Mouse (Mus musculus) ES-E14 (cell line): ENCODE data around the gene Nptx1. TPM values are rescaled to one million over a fixed set of nuclear protein-coding genes. Genes with fewer than 3 reads are reported as not detected.

ENCODE experiments used
- DNase-seq: peaks from one replicate; pipeline ENCODE4 v3.0.0-alpha.2; 2013; ENCODE audit warnings: low read depth, low spot score
- H3K27ac ChIP-seq: 2 replicates; pipeline ENCODE4 v1.5.1; 2012; ENCODE audit warnings: low read depth, mild to moderate bottlenecking, low read length, moderate library complexity, mixed read lengths; ENCODE audit not compliant: poor library complexity, insufficient read depth, severe bottlenecking
- H3K36me3 ChIP-seq: 2 replicates; pipeline ENCODE4 v1.6.1; 2012; ENCODE audit warnings: mild to moderate bottlenecking, low read length, moderate library complexity, mixed read lengths; ENCODE audit not compliant: control insufficient read depth, poor library complexity, insufficient read depth, severe bottlenecking
- H3K4me1 ChIP-seq, 2 experiments: fragments of 150-350 bp in 1 of 2; sonication (generic) in 1 of 2; 2 replicates each; pipeline ENCODE4 v1.6.1; 2012; ENCODE audit warnings: low read length in 2 of 2, mild to moderate bottlenecking in 1 of 2, mixed read lengths in 1 of 2; ENCODE audit not compliant: control insufficient read depth in 2 of 2, insufficient read depth in 2 of 2, poor library complexity in 1 of 2
- H3K4me3 ChIP-seq, 2 experiments: fragments of 150-350 bp in 1 of 2; sonication (generic) in 1 of 2; 2 replicates each; pipeline ENCODE4 v1.5.1; 2012; ENCODE audit warnings: low read length in 2 of 2, low read depth in 1 of 2, mild to moderate bottlenecking in 1 of 2, mixed read lengths in 1 of 2; ENCODE audit not compliant: insufficient read depth in 1 of 2, poor library complexity in 1 of 2, severe bottlenecking in 1 of 2
- H3K9ac ChIP-seq: 2 replicates; pipeline ENCODE4 v1.6.1; 2012; ENCODE audit warnings: low read depth, mild to moderate bottlenecking, low read length, mixed read lengths; ENCODE audit not compliant: poor library complexity, insufficient read depth, severe bottlenecking
- H3K9me3 ChIP-seq: fragments of 150-350 bp; sonication (generic); 2 replicates; pipeline ENCODE4 v1.6.1; 2012; ENCODE audit warnings: low read depth, mild to moderate bottlenecking, low read length; ENCODE audit not compliant: control insufficient read depth, insufficient read depth
- CHD2 ChIP-seq: IDR thresholded peaks from 2 replicates; pipeline ENCODE4 v1.6.1; 2014; ENCODE audit warnings: mild to moderate bottlenecking, low read depth, low read length, inconsistent platforms
- HCFC1 ChIP-seq: IDR thresholded peaks from 2 replicates; pipeline ENCODE4 v1.6.1; 2012; ENCODE audit warnings: low read length, inconsistent platforms, borderline replicate concordance; ENCODE audit not compliant: insufficient read depth
- MAFK ChIP-seq: IDR thresholded peaks from 2 replicates; pipeline ENCODE4 v1.6.1; 2014; ENCODE audit warnings: mild to moderate bottlenecking, low read depth, low read length, inconsistent platforms; ENCODE audit not compliant: insufficient read depth
- ZC3H11A ChIP-seq: IDR thresholded peaks from 2 replicates; pipeline ENCODE4 v1.6.1; 2012; ENCODE audit warnings: low read depth, mild to moderate bottlenecking, inconsistent platforms, low read length, borderline replicate concordance
- ZNF384 ChIP-seq: IDR thresholded peaks from 2 replicates; pipeline ENCODE4 v1.6.1; 2012; ENCODE audit warnings: low read depth, low read length, inconsistent platforms
- in situ Hi-C, 2 experiments: fragments of 600-800 bp; cut with MboI; formaldehyde crosslinking; loops; one replicate each; pipeline ENCODE4 v1.15.1; 2025; ENCODE audit warnings: low sequenced_read_pairs in 2 of 2, inconsistent platforms in 1 of 2; ENCODE audit not compliant: unreplicated experiment in 2 of 2
- total RNA-seq: library from RNA; depleted of rRNA; stranded (reverse); fragments of 300-350 nt; gene quantifications from 2 replicates; pipeline ENCODE4 v1.2.3, GENCODE M21; 2012

Gene Nptx1
- total RNA-seq, 1 experiment = 0.80 TPM

DNA sequence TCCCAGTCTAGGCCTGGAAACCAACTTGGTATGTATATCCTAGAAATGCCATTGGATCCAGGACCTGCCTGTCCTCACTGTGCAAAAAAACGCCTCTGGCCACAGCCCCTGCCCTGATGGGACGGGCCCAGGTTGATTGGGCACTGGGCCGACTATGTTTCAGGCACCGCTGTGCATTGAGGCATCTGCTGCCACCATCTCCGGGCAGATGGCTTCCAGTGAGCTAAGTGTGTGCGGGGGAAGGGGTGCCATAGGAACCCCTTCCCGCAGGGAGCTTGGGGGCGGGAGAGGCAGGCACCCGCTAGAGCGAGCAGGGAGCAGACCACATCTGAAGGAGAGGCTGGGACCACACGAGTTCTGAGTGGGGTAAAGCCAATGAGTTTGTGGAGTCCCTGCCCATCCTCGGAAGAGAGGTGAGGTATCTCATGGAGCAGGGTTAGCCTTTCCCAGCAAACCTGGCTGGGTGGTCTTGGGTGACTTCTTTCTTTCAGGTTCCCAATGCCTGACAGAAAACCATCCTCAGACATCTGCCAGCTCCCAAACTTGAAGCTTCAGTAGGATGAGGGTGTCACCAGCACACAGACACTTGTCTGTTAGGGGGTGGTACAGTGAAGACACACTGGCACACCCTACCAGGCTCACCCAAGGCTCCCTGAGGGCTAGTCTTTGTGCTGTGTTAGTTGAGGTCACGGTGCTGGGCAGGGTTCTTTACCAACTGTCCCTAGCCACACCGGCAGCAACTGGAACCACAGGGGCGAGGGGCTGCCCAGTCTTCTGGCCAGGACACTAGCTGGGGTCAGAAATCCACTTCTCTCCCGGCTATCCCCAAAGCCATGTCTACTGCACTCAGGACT, 31.5 kb downstream of the Nptx1 start:
- H3K27ac ChIP-seq = no peak overlapping the region
- TF ChIP-seq MAFK (no peak), HCFC1 (no peak), CHD2 (no peak), ZNF384 (no peak), ZC3H11A (no peak)
- H3K4me3 ChIP-seq = peak overlapping the region; percentile 6 to 44; a peak in 2 of 4 replicates
- no peak overlapping the region for H3K9ac ChIP-seq
- no peaks in the 10 kb centered on the region for H3K36me3 ChIP-seq
- peaks cover 2 to 5% of the 10 kb centered on the region in 2 experiments; a peak in 2 of 4 replicates for H3K4me1 ChIP-seq
- H3K9me3 ChIP-seq = no peaks in the 10 kb centered on the region
- no peak for DNase-seq
- in situ Hi-C loops = loop anchor here in 1 of 2 experiments (25.0 kb wide), 1 partner anchor 396 kb away; the partner anchor contains the start of gene Chmp6

DNA sequence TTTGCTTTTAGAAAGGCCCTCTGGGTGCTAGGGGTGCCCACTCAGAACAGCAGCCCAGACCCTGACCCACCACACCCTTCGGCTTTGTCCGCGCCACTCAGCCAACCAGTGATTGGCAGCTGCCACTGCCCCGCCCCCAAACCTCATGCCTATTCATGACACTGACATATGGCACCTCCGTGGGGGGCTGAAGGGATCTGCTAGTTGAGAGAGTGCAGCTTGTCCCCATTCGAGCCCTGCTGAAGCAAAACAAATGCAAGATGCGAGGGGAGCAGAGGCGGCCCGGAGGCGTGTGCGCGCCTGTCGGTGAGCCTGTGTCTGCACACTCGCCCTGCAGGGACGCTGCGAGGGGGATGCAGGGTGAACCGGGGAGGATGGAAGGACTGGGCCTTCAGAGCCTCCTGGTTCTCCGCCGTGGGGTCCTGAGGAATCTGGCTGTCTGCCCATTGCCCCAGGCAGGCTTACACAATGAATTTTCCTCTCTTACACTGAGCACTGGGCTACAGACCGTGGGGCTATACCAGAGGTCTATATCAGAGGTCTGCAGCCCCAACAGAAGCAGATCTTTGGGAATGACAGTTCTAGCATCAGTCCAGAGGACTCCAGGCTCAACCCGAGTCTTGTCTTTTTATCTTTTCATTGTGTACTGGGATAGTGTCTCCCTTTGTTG, 32.5 kb downstream of the Nptx1 start:
- peak overlapping the region; percentile 37; a peak in 3 of 4 replicates for H3K4me3 ChIP-seq
- H3K9ac ChIP-seq = no peak overlapping the region
- no peaks in the 10 kb centered on the region for H3K36me3 ChIP-seq
- in situ Hi-C loops = loop anchor here in 1 of 2 experiments (25.0 kb wide), 1 partner anchor 397 kb away; the partner anchor contains the start of gene Chmp6
- no peaks in the 10 kb centered on the region for H3K9me3 ChIP-seq
- peaks cover 2 to 5% of the 10 kb centered on the region in 2 experiments; a peak in 2 of 4 replicates for H3K4me1 ChIP-seq
- H3K27ac ChIP-seq = no peak overlapping the region
- DNase-seq = no peak
- TF ChIP-seq HCFC1 = no peak
- TF ChIP-seq CHD2 = no peak
- TF ChIP-seq ZNF384 = no peak
- no peak for TF ChIP-seq MAFK
- no peak for TF ChIP-seq ZC3H11A

DNA sequence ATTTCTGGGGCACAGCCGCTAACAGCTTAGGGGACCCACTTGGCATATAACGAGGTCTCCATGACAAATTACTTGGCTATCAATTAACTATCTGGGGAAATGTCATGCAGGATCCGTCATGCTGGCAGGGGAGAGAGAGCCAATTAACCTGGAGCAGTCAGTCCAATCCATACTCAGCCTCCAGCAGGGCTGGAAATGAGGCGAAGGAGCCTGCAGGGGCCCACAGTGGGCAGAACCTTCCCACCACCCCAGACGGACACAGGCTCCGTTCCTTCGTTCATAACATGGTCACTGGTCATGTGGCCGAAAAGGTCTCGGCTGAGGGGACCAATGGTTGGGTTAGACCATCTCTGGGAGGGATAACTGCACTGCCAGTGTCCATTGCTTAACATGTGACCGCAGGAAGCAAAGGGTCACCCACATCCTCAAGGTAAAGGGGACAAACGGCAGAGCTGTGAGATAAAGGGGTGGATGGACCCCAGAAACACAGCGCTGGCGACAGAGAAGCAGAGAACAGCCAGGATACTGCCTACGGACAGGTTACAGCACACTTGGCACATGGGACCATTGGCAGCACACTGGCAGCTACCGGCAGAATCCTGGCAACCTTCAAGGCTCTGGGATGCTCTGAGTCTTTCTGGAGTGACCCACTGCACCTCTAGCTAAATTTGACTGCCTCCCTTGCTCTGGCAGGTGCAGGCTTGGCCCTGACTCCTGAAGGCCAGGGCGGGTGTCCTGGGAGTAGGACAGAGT, 33.3 kb downstream of the Nptx1 start:
- peaks cover 2 to 5% of the 10 kb centered on the region in 2 experiments; a peak in 2 of 4 replicates for H3K4me1 ChIP-seq
- TF ChIP-seq ZC3H11A (no peak), MAFK (no peak), HCFC1 (no peak), CHD2 (no peak), ZNF384 (no peak)
- H3K27ac ChIP-seq = no peak overlapping the region
- H3K36me3 ChIP-seq = no peaks in the 10 kb centered on the region
- H3K9me3 ChIP-seq = no peaks in the 10 kb centered on the region
- DNase-seq = no peak
- peak overlapping the region in 1 of 2 experiments; percentile 37; a peak in 3 of 4 replicates for H3K4me3 ChIP-seq
- H3K9ac ChIP-seq = no peak overlapping the region
- in situ Hi-C loops = loop anchor here in 1 of 2 experiments (25.0 kb wide), 1 partner anchor 398 kb away; the partner anchor contains the start of gene Chmp6

DNA sequence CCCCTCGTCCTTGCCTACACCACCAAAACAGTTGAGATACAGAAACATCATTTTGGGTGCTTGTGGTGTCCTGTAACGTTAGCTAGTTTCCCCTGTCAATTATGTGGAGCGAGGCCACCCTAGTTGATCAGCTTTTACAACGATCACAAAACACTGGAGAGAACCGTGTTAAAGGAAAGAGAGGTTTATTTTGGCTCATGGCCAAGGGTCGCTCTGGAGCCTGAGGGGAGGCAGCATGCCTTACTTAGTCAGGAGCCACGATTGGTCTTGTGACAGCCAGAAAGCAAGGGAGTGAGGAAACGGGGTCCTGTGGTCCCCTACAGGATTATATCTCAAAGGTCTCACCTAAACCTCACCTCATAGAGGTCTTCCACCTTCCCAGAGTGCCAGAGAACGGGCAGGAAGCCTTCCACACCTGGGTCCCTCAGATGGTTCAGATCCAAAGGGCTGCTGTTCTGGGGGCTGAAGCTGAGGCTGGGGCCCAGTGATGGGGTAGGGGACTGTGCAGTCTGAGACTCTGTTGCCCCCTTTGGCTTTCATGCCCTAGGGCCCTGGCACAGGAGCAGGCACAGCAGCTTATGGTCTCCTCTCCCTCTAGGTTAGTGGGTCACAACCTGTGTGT, 34.4 kb downstream of the Nptx1 start:
- no peak overlapping the region for H3K27ac ChIP-seq
- H3K9me3 ChIP-seq = no peaks in the 10 kb centered on the region
- TF ChIP-seq CHD2 (no peak), HCFC1 (no peak), MAFK (no peak)
- no peak overlapping the region for H3K9ac ChIP-seq
- no peaks in the 10 kb centered on the region for H3K36me3 ChIP-seq
- no peak overlapping the region for H3K4me3 ChIP-seq
- no peak for DNase-seq
- peaks cover 2 to 5% of the 10 kb centered on the region in 2 experiments; a peak in 2 of 4 replicates for H3K4me1 ChIP-seq
- in situ Hi-C loops = loop anchor here in 1 of 2 experiments (25.0 kb wide), 1 partner anchor 399 kb away; the partner anchor contains the start of gene Chmp6
